Mouse (Mus musculus) hindbrain, embryonic 16.5 days (tissue): ENCODE results near the gene Rpl32. TPM values are rescaled to one million over a fixed set of nuclear protein-coding genes. Genes with fewer than 3 reads are reported as not detected.

Experiments used
- ATAC-seq: fragments of 200-750 bp; cut with Nextera tagmentation; 2 replicates; pipeline ENCODE4 v1.8.0; 2017; ENCODE audit warnings: moderate TSS enrichment, moderate library complexity
- H3K27ac ChIP-seq: fragments of 300-500 bp; sonication (generic); 2 replicates; pipeline ENCODE4 v1.5.1; 2014; ENCODE audit warnings: low read depth, mild to moderate bottlenecking, control low read depth, low read length, moderate library complexity
- H3K27me3 ChIP-seq: fragments of 300-500 bp; sonication (generic); replicated peaks from 2 replicates; pipeline ENCODE4 v1.6.1; 2014; ENCODE audit warnings: low read length; ENCODE audit not compliant: control insufficient read depth, insufficient read depth
- H3K36me3 ChIP-seq: fragments of 300-500 bp; sonication (generic); 2 replicates; pipeline ENCODE4 v1.6.1; 2014; ENCODE audit warnings: mild to moderate bottlenecking, low read length, moderate library complexity, mixed read lengths; ENCODE audit not compliant: control insufficient read depth, insufficient read depth
- H3K4me1 ChIP-seq: fragments of 300-500 bp; sonication (generic); 2 replicates; pipeline ENCODE4 v1.6.1; 2014; ENCODE audit warnings: low read depth, low read length; ENCODE audit not compliant: control insufficient read depth, insufficient read depth
- H3K4me2 ChIP-seq: fragments of 300-500 bp; sonication (generic); 2 replicates; pipeline ENCODE4 v1.6.1; 2014; ENCODE audit warnings: mild to moderate bottlenecking, low read length, control low read depth, moderate library complexity
- H3K4me3 ChIP-seq: fragments of 300-500 bp; sonication (generic); 2 replicates; pipeline ENCODE4 v1.5.1; 2014; ENCODE audit warnings: mild to moderate bottlenecking, low read length, control low read depth, moderate library complexity
- H3K9ac ChIP-seq: fragments of 300-500 bp; sonication (generic); 2 replicates; pipeline ENCODE4 v1.6.1; 2014; ENCODE audit warnings: low read depth, mild to moderate bottlenecking, control low read depth, low read length, moderate library complexity
- H3K9me3 ChIP-seq: fragments of 300-500 bp; sonication (generic); 2 replicates; pipeline ENCODE4 v1.6.1; 2014; ENCODE audit warnings: mild to moderate bottlenecking, low read length, moderate library complexity; ENCODE audit not compliant: control insufficient read depth
- WGBS: fragments of 180-500 bp; shearing (Covaris S2); extraction: QIAGEN DNeasy Blood & Tissue Kit; methylation state at CpG from one replicate; pipeline ENCODE4 v1.1.7; 2014; 5-methylcytosine and 5-hydroxymethylcytosine counted together
- polyA plus RNA-seq: library from polyadenylated mRNA; unstranded; fragments of >200 nt; fragmentation: Nextera tagmentation; extraction: Ambion mirVana; gene quantifications from 2 replicates; pipeline ENCODE4 v1.2.1, GENCODE M21; 2015

Rpl32 gene
- polyA plus RNA-seq, 1 experiment from 2014 or later: 884 TPM

- no peaks in the 10 kb centered on the region for H3K9me3 ChIP-seq
- H3K4me3 ChIP-seq: no peak overlapping the region
- H3K36me3 ChIP-seq: peaks cover 35% of the 10 kb centered on the region
- H3K4me1 ChIP-seq: peaks cover 16% of the 10 kb centered on the region
- no peak overlapping the region for H3K9ac ChIP-seq
- WGBS: 35% methylated on average over 16 of the region's 16 CpGs
- peak; percentile 24; the same call in 1 of the 2 replicates for ATAC-seq
- H3K4me2 ChIP-seq: no peak overlapping the region
- H3K27me3 ChIP-seq: no peaks in the 10 kb centered on the region
- H3K27ac ChIP-seq: no peak overlapping the region
Observed at GRCm38 (mm10) chr6:115803541-115804382, 4.8 kb downstream of the Rpl32 start.

GRCm38 (mm10) chr6:115801811-115802210 is 6.7 kb downstream of the Rpl32 start:
- ATAC-seq: no peak
- Histone ChIP-seq H3K4me2 (no peak overlapping the region), H3K36me3 (peaks cover 52% of the 10 kb centered on the region), H3K27ac (no peak overlapping the region), H3K4me1 (peaks cover 9% of the 10 kb centered on the region), H3K9ac (no peak overlapping the region), H3K9me3 (no peaks in the 10 kb centered on the region), H3K4me3 (no peak overlapping the region), H3K27me3 (no peaks in the 10 kb centered on the region)
- WGBS: 93% methylated on average over 3 of the region's 3 CpGs

GRCm38 (mm10) chr6:115792691-115793215 is 15.8 kb downstream of the Rpl32 start:
- Histone ChIP-seq H3K4me2 (no peak overlapping the region), H3K9me3 (no peaks in the 10 kb centered on the region), H3K9ac (no peak overlapping the region), H3K4me1 (peaks cover 3% of the 10 kb centered on the region; the same call in 1 of the 2 replicates), H3K4me3 (no peak overlapping the region), H3K27ac (0 out of 2 replicates have a peak overlapping the region, but pooled peaks have one; percentile 34), H3K36me3 (peaks cover 42% of the 10 kb centered on the region), H3K27me3 (no peaks in the 10 kb centered on the region)
- peak; percentile 38; the same call in 1 of the 2 replicates for ATAC-seq
- 81% methylated on average over 21 of the region's 21 CpGs for WGBS

DNA sequence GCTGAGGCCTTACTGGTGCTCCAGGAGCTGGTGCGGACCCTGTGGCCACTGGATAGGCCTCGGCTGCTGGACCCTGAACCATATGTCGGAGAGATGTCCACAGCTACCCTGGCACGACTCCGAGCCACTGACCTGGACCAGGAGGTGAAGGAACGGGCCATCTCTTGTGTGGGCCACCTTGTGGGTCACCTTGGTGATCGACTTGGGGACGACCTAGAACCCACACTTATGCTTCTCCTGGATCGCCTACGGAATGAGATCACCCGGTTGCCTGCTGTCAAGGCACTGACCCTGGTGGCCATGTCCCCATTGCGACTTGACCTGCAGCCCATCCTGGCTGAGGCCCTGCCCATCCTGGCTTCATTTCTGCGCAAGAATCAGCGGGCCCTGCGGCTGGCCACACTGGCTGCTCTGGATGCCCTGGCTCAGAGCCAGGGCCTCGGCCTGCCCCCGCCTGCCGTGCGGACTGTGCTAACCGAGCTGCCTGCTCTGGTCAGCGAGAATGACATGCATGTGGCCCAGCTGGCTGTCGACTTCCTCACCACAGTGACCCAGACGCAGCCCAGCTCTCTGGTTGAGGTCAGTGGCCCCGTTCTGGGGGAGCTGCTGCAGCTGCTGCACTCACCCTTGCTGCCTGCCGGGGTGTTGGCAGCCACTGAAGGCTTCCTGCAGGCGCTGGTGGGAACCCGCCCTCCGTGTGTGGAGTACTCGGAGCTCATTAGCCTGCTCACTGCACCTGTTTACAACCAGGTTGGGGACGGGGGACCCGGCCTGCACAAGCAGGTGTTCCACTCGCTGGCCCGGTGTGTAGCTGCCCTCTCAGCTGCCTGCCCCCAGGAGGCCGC is 16.5 kb downstream of the Rpl32 start:
- Histone ChIP-seq H3K4me3 (no peak overlapping the region), H3K9ac (no peak overlapping the region), H3K9me3 (no peaks in the 10 kb centered on the region), H3K4me2 (no peak overlapping the region), H3K36me3 (peaks cover 38% of the 10 kb centered on the region), H3K4me1 (peaks cover 3% of the 10 kb centered on the region; the same call in 1 of the 2 replicates), H3K27ac (0 out of 2 replicates have a peak overlapping the region, but pooled peaks have one; percentile 34), H3K27me3 (no peaks in the 10 kb centered on the region)
- peak; percentile 60; the same call in 1 of the 2 replicates for ATAC-seq
- 78% methylated on average over 34 of the region's 34 CpGs for WGBS

DNA sequence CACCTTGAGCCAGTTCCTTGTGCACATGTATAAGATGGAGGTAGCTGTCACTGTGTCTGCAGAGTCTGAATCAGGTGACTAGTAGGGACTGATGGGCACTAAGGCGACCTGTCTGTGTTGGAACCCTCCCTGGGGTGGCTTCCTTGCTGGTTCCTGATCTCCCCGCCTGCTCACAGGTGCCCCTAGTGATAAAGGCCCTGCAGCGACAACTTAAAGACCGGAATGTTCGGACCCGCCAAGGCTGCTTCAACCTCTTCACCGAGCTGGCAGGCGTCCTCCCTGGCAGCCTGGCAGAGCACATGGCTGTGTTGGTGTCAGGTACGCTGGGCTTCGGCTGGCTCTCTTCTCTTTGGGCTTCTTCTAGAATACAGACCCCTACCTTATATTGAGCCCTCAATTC is 17.5 kb downstream of the Rpl32 start:
- Histone ChIP-seq H3K27me3 (no peaks in the 10 kb centered on the region), H3K4me3 (no peak overlapping the region), H3K36me3 (peaks cover 29% of the 10 kb centered on the region), H3K4me1 (peaks cover 3% of the 10 kb centered on the region; the same call in 1 of the 2 replicates), H3K27ac (no peak overlapping the region), H3K9me3 (no peaks in the 10 kb centered on the region), H3K4me2 (no peak overlapping the region), H3K9ac (no peak overlapping the region)
- ATAC-seq: no peak
- 83% methylated on average over 10 of the region's 10 CpGs for WGBS

- H3K4me1 ChIP-seq: no peaks in the 10 kb centered on the region
- ATAC-seq: no peak
- H3K4me3 ChIP-seq: no peak overlapping the region
- H3K4me2 ChIP-seq: no peak overlapping the region
- H3K27me3 ChIP-seq: no peaks in the 10 kb centered on the region
- WGBS: 99% methylated on average over 3 of the region's 3 CpGs
- H3K27ac ChIP-seq: no peak overlapping the region
- peaks cover 23% of the 10 kb centered on the region for H3K36me3 ChIP-seq
- no peaks in the 10 kb centered on the region for H3K9me3 ChIP-seq
- H3K9ac ChIP-seq: no peak overlapping the region
Observed at GRCm38 (mm10) chr6:115782781-115783180, 25.8 kb downstream of the Rpl32 start.

GRCm38 (mm10) chr6:115776363-115776762 is 32.2 kb downstream of the Rpl32 start:
- Histone ChIP-seq H3K9me3 (no peaks in the 10 kb centered on the region), H3K27me3 (no peaks in the 10 kb centered on the region), H3K4me1 (peaks cover 24% of the 10 kb centered on the region), H3K9ac (no peak overlapping the region), H3K4me2 (peak overlapping the region; percentile 65), H3K27ac (no peak overlapping the region), H3K36me3 (peaks cover under 1% of the 10 kb centered on the region; the same call in 1 of the 2 replicates), H3K4me3 (no peak overlapping the region)
- 75% methylated on average over 9 of the region's 9 CpGs for WGBS
- ATAC-seq: no peak

- peaks cover 24% of the 10 kb centered on the region for H3K4me1 ChIP-seq
- peak overlapping the region; percentile 75 for H3K4me3 ChIP-seq
- no peaks in the 10 kb centered on the region for H3K9me3 ChIP-seq
- peak overlapping the region; percentile 65 for H3K4me2 ChIP-seq
- no peak for ATAC-seq
- no peaks in the 10 kb centered on the region; the same call in 1 of the 2 replicates for H3K36me3 ChIP-seq
- peak overlapping the region; percentile 79; the same call in 1 of the 2 replicates for H3K9ac ChIP-seq
- 43% methylated on average over 3 of the region's 3 CpGs for WGBS
- no peaks in the 10 kb centered on the region for H3K27me3 ChIP-seq
- no peak overlapping the region for H3K27ac ChIP-seq
Observed at GRCm38 (mm10) chr6:115775838-115776237, 32.7 kb downstream of the Rpl32 start.
